Mouse (Mus musculus): ENCODE measurements around the gene Myrfl.

DNA sequence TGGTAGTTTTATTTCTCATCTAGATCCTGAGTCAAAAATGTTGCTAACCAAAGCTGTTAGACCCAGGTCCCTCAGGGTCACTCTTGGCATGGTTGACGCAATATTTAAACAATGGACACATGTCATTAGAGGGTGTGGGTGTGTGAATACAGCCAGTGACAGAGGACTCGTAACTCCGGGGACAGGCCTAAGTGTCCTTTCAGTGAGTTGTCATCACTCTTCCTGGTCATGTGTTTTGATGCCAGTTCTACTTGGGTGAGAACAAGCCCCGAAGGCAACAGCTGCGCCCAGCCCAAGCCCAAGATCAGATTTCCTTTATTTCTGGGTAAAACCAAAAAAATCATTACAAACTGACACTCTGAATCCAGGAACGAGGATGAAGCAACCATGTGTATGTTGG lies 112.6 kb downstream of the Myrfl start:
- TF ChIP-seq GATA1 (IDR thresholded peaks at IDR 0.05; ENCODE audit: borderline replicate concordance, low read length) (no peak), FLI1 (IDR thresholded peaks at IDR 0.05; ENCODE audit: low read length) (no peak)

Data from megakaryocyte, embryonic 14.5 days (primary cell).